Mouse (Mus musculus) mouse trophoblast stem cell (cell line): ENCODE measurements around the gene OR5BS1P.
"Not testable (repeated sequence)": the region's sequence is repeated elsewhere in the genome, so short reads cannot be mapped to it uniquely, and the experiment has no call there.

Source experiments
- in situ Hi-C, 2 experiments: fragments of 300-500 bp; cut with MseI, MboI; formaldehyde crosslinking; loops; 2 replicates in 1 of 2; 3 replicates in 1 of 2; pipeline ENCODE4 v1.15.1; 2025

Gene OR5BS1P

GRCm38 (mm10) chr15:98469596-98469995 is at the start of gene OR5BS1P:
TSS of gene OR5BS1P (plus strand) at chr15:98469896.
- in situ Hi-C loops, result no loop called here

DNA sequence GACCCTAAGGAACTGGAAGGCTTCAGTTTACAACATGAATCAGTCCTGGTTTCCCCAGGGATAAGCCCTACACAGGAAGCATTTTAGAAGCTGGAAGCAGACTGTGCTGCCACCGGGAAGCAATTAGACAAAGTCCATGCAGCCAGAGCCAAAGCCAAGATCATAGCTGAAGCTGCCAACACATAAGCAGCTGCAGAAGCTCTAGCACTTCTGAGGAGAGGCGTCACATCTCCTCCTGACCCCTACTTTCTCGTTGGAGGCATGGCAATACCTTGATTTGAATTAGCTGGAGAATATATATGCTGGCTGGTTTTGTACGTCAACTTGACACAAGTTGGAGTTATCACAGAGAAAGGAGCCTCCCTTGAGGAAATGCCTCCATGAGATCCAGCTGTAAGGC is 48.8 kb upstream of the OR5BS1P start:
- in situ Hi-C loops, result no loop called here

DNA sequence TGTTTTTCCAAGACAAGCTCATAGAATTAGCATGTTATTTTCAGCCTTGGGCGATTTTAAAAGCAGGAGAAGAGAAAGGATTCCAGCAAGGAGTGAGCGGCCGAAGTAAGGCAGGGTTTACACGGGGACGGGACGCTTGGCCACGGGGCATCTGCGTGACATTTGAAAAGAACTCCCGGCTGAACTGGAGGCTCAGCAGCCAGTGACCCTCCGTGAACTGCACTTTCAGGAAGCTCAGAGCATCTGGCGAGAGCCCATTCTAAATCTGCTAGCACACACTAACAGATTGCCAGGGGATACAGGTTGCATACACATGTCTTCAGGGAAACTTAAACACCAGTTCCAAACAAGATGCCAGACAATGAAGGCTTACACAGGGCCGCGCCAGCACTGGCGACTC is 45.4 kb upstream of the OR5BS1P start:
- in situ Hi-C loops, result no loop called here

- in situ Hi-C loops, result no loop called here
Measured at GRCm38 (mm10) chr15:98424753-98425152, 44.9 kb upstream of the OR5BS1P start.

DNA sequence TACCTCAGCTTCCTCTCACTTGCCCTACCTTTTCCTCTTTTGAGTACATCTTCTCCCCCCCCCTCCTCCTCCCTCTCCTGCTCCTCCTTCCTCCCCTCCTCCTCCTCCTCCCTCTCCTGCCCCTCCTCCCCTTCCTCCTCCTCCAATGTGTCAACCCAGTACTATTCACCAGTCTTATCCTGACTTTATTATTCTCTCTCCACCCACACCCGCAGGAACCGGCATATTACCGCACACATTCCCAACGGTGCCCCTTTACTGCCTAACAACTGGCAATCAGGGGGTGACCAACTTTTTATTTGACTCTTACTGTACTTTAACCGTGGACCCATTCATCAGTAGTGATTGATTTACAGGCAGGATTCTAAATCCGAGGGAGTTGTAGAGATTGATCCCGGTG is 44.5 kb upstream of the OR5BS1P start:
- in situ Hi-C loops, result no loop called here

- in situ Hi-C loops, result not testable (repeated sequence)
Measured at GRCm38 (mm10) chr15:98430925-98431324, 38.8 kb upstream of the OR5BS1P start, which contains the start of gene Olfr282. TSS of gene Olfr282 (plus strand) at chr15:98431225.

GRCm38 (mm10) chr15:98444561-98444960 is 25.1 kb upstream of the OR5BS1P start:
- in situ Hi-C loops, result no loop called here

DNA sequence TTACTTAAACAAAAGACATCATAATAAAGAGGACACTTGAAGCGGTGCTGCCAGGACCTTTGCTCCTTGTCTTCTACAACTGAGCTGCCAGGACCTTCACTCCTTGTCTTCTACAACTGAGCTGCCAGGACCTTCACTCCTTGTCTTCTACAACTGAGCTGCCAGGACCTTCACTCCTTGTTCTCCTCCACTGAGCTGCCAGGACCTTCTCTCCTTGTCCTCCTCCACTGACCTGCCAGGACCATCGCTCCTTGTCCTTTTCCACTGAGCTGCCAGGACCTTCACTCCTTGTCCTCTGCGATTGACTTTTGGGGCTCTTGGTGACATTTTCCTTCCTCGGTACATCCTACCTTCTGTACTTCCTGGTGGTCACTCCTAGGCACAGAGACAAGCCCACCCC is 21.2 kb upstream of the OR5BS1P start:
- in situ Hi-C loops, result no loop called here

DNA sequence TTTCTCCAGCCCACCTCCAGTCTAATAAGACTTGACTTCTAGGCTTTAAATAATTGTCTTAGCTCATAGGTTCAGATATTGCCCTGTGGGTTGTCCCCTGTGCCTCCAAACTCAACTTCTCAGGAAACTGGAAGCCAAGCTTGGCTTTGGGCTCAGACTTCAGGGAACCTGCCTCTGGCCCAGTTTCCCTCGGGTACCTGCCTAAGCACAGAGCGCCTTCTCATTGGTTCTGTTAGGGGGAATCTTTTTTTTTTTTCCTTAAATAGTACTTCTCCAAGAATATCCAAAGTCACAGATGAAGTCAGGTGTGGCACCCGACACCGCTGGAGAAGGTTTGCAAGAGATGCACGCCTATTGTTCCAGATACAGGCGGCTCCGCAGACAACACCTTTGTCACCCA is 17.4 kb upstream of the OR5BS1P start, which contains the start of gene Olfr281:
TSS of gene Olfr281 (plus strand) at position 301 of the 400 bp plus-strand sequence.
- in situ Hi-C loops, result no loop called here

GRCm38 (mm10) chr15:98471539-98471938 is 1.8 kb downstream of the OR5BS1P start:
- in situ Hi-C loops, result no loop called here

GRCm38 (mm10) chr15:98474958-98475357 is 5.3 kb downstream of the OR5BS1P start:
- in situ Hi-C loops, result no loop called here

GRCm38 (mm10) chr15:98475382-98475781 is 5.7 kb downstream of the OR5BS1P start:
- in situ Hi-C loops, result no loop called here

- in situ Hi-C loops, result no loop called here
Measured at GRCm38 (mm10) chr15:98476281-98476680, 6.6 kb downstream of the OR5BS1P start.

GRCm38 (mm10) chr15:98479568-98480102 is 9.9 kb downstream of the OR5BS1P start:
- in situ Hi-C loops, result no loop called here

- in situ Hi-C loops, result no loop called here
Measured at GRCm38 (mm10) chr15:98482701-98483100, 13.0 kb downstream of the OR5BS1P start, which contains the start of gene Lalba. TSS of gene Lalba (minus strand) at chr15:98482721.

DNA sequence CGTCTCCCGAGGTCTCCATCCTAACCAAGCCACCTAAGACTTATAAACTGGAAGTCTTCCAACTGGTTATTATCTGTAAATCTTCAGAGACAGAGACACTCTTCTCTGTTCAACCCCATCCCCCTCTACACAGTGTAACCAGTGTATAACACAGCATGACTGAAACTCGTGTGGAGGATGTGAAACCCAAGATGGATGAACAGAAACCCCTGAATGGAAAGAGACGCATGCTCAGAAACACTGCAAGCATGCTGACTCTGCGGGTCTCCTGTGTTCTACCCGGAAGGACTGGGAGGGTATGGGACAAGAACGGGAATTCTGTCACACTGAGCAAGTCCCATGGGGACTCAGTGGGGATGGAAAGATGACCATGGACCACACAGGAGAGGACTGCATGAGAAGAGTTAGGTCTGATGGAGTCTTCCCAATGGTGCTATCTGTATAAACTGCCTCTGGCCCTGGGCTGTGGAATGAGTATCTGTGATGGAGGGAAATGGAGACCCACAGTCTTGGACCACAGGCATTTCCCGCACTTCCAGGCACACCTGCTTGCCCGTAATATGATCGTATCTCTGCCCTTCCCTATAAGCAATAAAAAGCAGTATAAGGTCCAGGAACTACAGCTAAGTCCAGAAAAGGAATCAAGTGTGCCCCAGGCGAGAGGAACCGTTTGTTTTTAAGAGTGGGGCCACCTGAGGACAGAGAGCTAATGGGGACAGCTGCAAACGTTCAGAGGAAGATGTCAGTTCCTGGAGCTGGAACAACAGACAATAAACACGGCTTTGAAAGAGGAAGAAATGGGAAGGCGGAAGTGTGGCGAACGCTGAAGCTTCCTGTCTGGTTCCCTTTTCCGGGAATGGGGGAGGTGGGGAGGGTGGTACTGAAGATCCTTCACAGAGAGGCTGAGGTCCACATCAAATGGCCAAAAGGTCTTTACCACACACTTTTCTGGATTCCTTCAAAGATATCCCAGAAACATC is 14.5 kb downstream of the OR5BS1P start:
- in situ Hi-C loops, result no loop called here

GRCm38 (mm10) chr15:98486433-98487021 is 16.8 kb downstream of the OR5BS1P start:
- in situ Hi-C loops, result no loop called here

DNA sequence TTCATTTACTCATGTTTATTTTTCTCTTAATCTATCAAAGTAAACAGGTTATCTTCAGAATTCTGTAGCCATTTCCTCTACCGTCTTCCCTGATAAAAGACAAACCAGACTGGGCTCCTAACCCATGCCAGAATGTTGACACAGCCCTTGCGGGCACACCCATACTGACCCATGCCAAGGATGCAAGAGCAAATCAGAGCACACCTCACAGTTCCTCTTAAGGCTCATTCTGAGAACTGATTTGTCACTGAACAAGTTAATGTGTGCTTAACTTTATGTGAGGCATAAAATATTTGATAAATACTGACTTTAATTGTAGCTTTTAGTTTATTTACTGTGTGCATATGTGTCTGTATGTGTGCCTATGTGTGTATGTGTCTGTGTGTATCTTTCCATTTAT is 21.6 kb downstream of the OR5BS1P start:
- in situ Hi-C loops, result no loop called here

GRCm38 (mm10) chr15:98492102-98492501 is 22.4 kb downstream of the OR5BS1P start, which contains the start of gene Olfr279:
TSS of gene Olfr279 (plus strand) at chr15:98492402.
- in situ Hi-C loops, result no loop called here

GRCm38 (mm10) chr15:98497631-98498030 is 27.9 kb downstream of the OR5BS1P start:
- in situ Hi-C loops, result no loop called here

DNA sequence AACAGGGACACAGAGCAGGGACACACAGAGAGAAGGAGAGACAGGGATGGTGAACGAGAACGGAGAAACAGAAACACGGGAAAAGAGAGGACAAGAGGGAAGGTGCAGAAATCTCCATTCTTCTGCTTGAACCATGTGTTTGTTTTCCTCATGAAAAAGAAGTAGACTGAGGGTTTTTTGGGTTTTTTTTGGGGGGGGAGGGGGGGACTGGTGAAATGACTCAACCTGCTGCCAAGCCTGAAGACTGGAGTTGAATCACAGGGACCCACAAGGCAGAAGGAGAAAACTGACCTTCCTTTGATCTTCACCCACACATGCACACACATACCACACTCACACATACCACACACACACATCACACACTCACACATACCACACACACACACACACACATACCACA is 33.6 kb downstream of the OR5BS1P start:
- in situ Hi-C loops, result no loop called here

DNA sequence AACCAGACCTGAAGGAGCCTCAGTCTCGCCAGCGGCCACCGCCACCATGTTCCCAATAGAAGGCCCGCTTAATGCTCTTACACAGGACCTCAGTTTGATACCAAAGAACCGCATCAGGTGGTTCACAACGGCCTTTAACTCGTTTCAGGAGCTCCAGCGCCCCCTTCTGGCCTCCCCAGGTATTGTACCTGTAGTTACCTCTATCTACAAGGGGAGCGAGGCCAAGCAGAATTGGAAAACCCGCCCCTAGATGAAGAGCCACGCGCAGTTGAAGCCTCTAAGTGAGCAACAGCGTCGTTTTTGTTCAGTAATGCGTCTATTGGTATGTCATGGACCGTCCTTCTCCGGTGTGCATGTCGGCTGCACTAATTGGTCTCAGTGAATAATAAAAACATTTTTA is 34.8 kb downstream of the OR5BS1P start:
- in situ Hi-C loops, result no loop called here
